Mouse (Mus musculus): Measurements from ENCODE around the gene Ints5. TPM values are rescaled to one million over a fixed set of nuclear protein-coding genes. Genes with fewer than 3 reads are reported as not detected.

Gene Ints5
- total and polyA plus RNA-seq, 2 experiments, result 3.8 to 15.9 TPM

GRCm38 (mm10) chr19:8936736-8937135 lies 43.9 kb downstream of the Ints5 start:
- Histone ChIP-seq H3K9ac (ENCODE audit: low read depth, low read length) (no peak overlapping the region), H3K27ac (replicated peaks; ENCODE audit: insufficient read depth, low read depth, low read length) (no peak overlapping the region), H3K4me1 (ENCODE audit: control insufficient read depth, insufficient read depth, low read length) (peaks cover 5% of the 10 kb centered on the region; the same call in 1 of the 2 replicates), H3K4me3 (ENCODE audit: insufficient read depth, low read depth, low read length) (no peak overlapping the region), H3K79me2 (ENCODE audit: control insufficient read depth, insufficient read depth, low read length) (no peaks in the 10 kb centered on the region), H3K27me3 (ENCODE audit: control insufficient read depth, insufficient read depth, low read length) (no peaks in the 10 kb centered on the region), H3K36me3 (ENCODE audit: control insufficient read depth, insufficient read depth, low read length) (peaks cover 14% of the 10 kb centered on the region; the same call in 1 of the 2 replicates)
- peak; percentile 57 for DNase-seq (ENCODE audit: extremely low read depth, low read depth, low spot score)
- TF ChIP-seq CTCF (IDR thresholded peaks at IDR 0.05; ENCODE audit: low read depth, low read length) (no peak), POLR2A (IDR thresholded peaks at IDR 0.05; ENCODE audit: extremely low read depth, insufficient read depth, low read length) (no peak)
- 63% methylated on average over 2 of the region's 2 CpGs for WGBS

GRCm38 (mm10) chr19:8940526-8941133 lies 47.8 kb downstream of the Ints5 start:
- H3K27ac ChIP-seq (replicated peaks; ENCODE audit: insufficient read depth, low read depth, low read length), result no peak overlapping the region
- DNase-seq (ENCODE audit: extremely low read depth, low read depth, low spot score), result no peak
- no peaks in the 10 kb centered on the region for H3K27me3 ChIP-seq (ENCODE audit: control insufficient read depth, insufficient read depth, low read length)
- no peak for TF ChIP-seq POLR2A (IDR thresholded peaks at IDR 0.05; ENCODE audit: extremely low read depth, insufficient read depth, low read length)
- peaks cover 4% of the 10 kb centered on the region; the same call in 1 of the 2 replicates for H3K79me2 ChIP-seq (ENCODE audit: control insufficient read depth, insufficient read depth, low read length)
- H3K4me1 ChIP-seq (ENCODE audit: control insufficient read depth, insufficient read depth, low read length), result peaks cover 17% of the 10 kb centered on the region
- H3K36me3 ChIP-seq (ENCODE audit: control insufficient read depth, insufficient read depth, low read length), result peaks cover 8% of the 10 kb centered on the region
- H3K9ac ChIP-seq (ENCODE audit: low read depth, low read length), result no peak overlapping the region
- 92% methylated on average over 15 of the region's 15 CpGs for WGBS
- H3K4me3 ChIP-seq (ENCODE audit: insufficient read depth, low read depth, low read length), result no peak overlapping the region

DNA sequence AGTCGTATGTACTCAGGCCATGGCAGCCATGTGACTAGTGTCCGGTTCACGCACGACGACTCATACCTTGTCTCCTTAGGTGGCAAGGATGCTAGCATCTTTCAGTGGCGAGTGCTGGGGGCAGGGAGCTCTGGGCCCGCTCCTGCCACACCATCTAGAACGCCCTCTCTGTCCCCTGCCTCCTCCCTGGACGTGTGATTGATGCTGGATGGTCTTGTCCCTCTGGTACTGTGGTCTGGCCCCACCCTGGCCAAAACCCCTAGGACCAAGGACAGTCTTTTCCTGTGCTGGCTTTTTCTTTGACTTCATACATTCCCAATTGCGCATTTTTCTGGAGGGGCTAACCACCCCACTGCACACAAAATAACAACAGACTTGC lies 48.3 kb downstream of the Ints5 start:
- H3K27ac ChIP-seq (replicated peaks; ENCODE audit: insufficient read depth, low read depth, low read length), result no peak overlapping the region
- WGBS, result 74% methylated on average over 10 of the region's 10 CpGs
- H3K27me3 ChIP-seq (ENCODE audit: control insufficient read depth, insufficient read depth, low read length), result no peaks in the 10 kb centered on the region
- peaks cover 4% of the 10 kb centered on the region; the same call in 1 of the 2 replicates for H3K79me2 ChIP-seq (ENCODE audit: control insufficient read depth, insufficient read depth, low read length)
- peaks cover 17% of the 10 kb centered on the region for H3K4me1 ChIP-seq (ENCODE audit: control insufficient read depth, insufficient read depth, low read length)
- no peak overlapping the region for H3K9ac ChIP-seq (ENCODE audit: low read depth, low read length)
- peaks cover 12% of the 10 kb centered on the region for H3K36me3 ChIP-seq (ENCODE audit: control insufficient read depth, insufficient read depth, low read length)
- TF ChIP-seq CTCF (IDR thresholded peaks at IDR 0.05; ENCODE audit: low read depth, low read length) (no peak), POLR2A (IDR thresholded peaks at IDR 0.05; ENCODE audit: extremely low read depth, insufficient read depth, low read length) (no peak)
- no peak overlapping the region for H3K4me3 ChIP-seq (ENCODE audit: insufficient read depth, low read depth, low read length)
- no peak for DNase-seq (ENCODE audit: extremely low read depth, low read depth, low spot score)

DNA sequence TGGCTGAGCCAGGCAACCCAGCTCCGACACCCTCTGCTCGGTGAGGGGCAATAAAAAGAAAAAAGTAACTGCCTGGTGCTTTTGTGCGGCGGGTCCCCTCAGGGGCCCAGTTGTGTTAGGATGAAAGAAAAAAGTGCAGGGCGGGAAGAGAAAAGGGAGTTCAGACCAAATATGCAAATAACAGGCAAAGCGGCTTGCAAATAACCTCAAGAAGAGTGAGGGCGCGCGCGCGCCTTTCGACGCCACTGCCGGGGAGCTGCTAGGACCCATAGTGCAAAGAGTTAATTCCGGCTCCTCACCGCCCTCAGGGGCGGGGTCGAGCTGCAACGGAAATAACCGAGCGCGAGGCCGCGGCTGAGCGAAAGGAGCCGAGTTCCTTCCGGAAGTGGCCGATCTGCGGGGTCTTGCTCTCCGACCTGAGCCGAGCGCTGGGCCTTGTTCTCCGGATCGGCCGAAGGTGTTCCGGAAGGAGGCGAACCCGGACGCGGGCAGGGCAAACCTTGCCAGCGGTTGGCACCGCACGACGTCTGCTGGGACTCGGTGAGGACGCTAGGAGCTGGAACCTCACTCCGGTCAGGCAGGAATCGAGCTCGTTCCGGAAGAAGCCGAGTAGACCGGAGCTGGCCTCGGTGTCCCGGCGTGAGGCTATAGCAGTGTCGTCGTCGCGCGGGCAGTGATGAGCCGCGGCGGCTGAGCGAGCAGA lies 48.9 kb downstream of the Ints5 start, which contains the start of gene Mta2:
Mta2 (plus strand) TSS at position 361 of the 703 bp plus-strand sequence.
- peaks cover 17% of the 10 kb centered on the region for H3K4me1 ChIP-seq (ENCODE audit: control insufficient read depth, insufficient read depth, low read length)
- no peaks in the 10 kb centered on the region for H3K27me3 ChIP-seq (ENCODE audit: control insufficient read depth, insufficient read depth, low read length)
- TF ChIP-seq CTCF (IDR thresholded peaks at IDR 0.05; ENCODE audit: low read depth, low read length) (no peak), POLR2A (IDR thresholded peaks at IDR 0.05; ENCODE audit: extremely low read depth, insufficient read depth, low read length) (peak; percentile 63; the same call in 1 of the 2 replicates)
- peak; percentile 85 for DNase-seq (ENCODE audit: extremely low read depth, low read depth, low spot score)
- H3K27ac ChIP-seq (replicated peaks; ENCODE audit: insufficient read depth, low read depth, low read length), result peak within 1 kb of the TSS; percentile 91
- 2% methylated on average over 64 of the region's 64 CpGs for WGBS
- H3K9ac ChIP-seq (ENCODE audit: low read depth, low read length), result peak within 1 kb of the TSS; percentile 89
- H3K36me3 ChIP-seq (ENCODE audit: control insufficient read depth, insufficient read depth, low read length), result peaks cover 16% of the 10 kb centered on the region
- H3K4me3 ChIP-seq (ENCODE audit: insufficient read depth, low read depth, low read length), result peak within 1 kb of the TSS; percentile 78
- peaks cover 4% of the 10 kb centered on the region; the same call in 1 of the 2 replicates for H3K79me2 ChIP-seq (ENCODE audit: control insufficient read depth, insufficient read depth, low read length)

- peak; percentile 35 for DNase-seq (ENCODE audit: extremely low read depth, low read depth, low spot score)
- TF ChIP-seq POLR2A (IDR thresholded peaks at IDR 0.05; ENCODE audit: extremely low read depth, insufficient read depth, low read length) (no peak), CTCF (IDR thresholded peaks at IDR 0.05; ENCODE audit: low read depth, low read length) (no peak)
- peak overlapping the region; percentile 78 for H3K4me3 ChIP-seq (ENCODE audit: insufficient read depth, low read depth, low read length)
- peaks cover 14% of the 10 kb centered on the region for H3K4me1 ChIP-seq (ENCODE audit: control insufficient read depth, insufficient read depth, low read length)
- H3K79me2 ChIP-seq (ENCODE audit: control insufficient read depth, insufficient read depth, low read length), result peaks cover 4% of the 10 kb centered on the region; the same call in 1 of the 2 replicates
- H3K27ac ChIP-seq (replicated peaks; ENCODE audit: insufficient read depth, low read depth, low read length), result peak overlapping the region; percentile 91
- no peaks in the 10 kb centered on the region for H3K27me3 ChIP-seq (ENCODE audit: control insufficient read depth, insufficient read depth, low read length)
- WGBS, result under 1% methylated on average over 46 of the region's 46 CpGs
- peak overlapping the region; percentile 89 for H3K9ac ChIP-seq (ENCODE audit: low read depth, low read length)
- H3K36me3 ChIP-seq (ENCODE audit: control insufficient read depth, insufficient read depth, low read length), result peaks cover 20% of the 10 kb centered on the region
Observed at GRCm38 (mm10) chr19:8942276-8942964, 49.6 kb downstream of the Ints5 start.

All from liver, adult 2 months (tissue).